In the genomic region with DNA sequence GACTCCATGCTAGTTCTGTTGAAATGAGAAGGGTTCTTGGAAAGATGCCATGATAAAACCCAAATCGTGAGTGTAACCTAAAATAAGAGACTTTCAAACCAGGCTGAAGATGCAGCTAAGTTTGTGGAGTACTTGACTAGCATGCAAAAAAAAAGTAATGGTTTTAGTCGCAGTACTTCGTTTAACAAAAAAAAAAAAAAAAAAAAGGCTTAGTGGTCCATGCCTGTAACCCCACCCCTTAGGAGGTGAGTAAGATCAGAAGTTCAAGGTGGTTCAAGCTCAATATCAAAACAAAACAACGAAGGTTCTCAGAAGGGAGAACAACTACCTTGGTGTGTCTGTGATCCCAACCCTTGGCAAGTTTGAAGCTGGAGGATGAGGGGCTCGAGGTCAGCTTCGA, we compare ENCODE assay signal across 9 mouse cellular contexts.
DNase-seq lines count a peak whose midpoint lies in the region; ATAC-seq and TF ChIP-seq lines count a peak whose summit lies in the region.
"Had no signal": no experiment of that assay in that cellular context is flagged by ENCODE, and none has a peak within 500 bp of the region (broad histone marks: within the 10 kb centered on the region; RNA-seq: fewer than 3 reads in every experiment).

No protein-coding gene starts in this region.

- no peak for DNase-seq in kidney, postnatal 0 days (ENCODE audit: low spot score)
- no peak for DNase-seq in kidney, postnatal 10 days
- no peak for DNase-seq in cerebellum, adult 8-10 months
- no peak for DNase-seq in thymus, adult 18-20 months
- DNase-seq: cerebellum, adult 9-11 months had no signal

- peak overlapping the region; percentile 62 for H3K4me2 ChIP-seq in kidney, postnatal 0 days (ENCODE audit: low read length)
- H3K4me2 ChIP-seq in embryonic facial prominence, embryonic 15.5 days (replicated peaks), result peak overlapping the region; percentile 45
- H3K4me2 ChIP-seq in intestine, postnatal 0 days (replicated peaks; ENCODE audit: low read depth), result peak overlapping the region; percentile 69
- peak overlapping the region; percentile 60 for H3K4me2 ChIP-seq in neural tube, embryonic 12.5 days (replicated peaks)

- no peaks in the 10 kb centered on the region for H3K9me3 ChIP-seq in kidney, postnatal 0 days (replicated peaks; ENCODE audit: low read length)
- H3K9me3 ChIP-seq in embryonic facial prominence, embryonic 15.5 days (replicated peaks), result no peaks in the 10 kb centered on the region
- H3K9me3 ChIP-seq in intestine, postnatal 0 days (ENCODE audit: control insufficient read depth), result no peaks in the 10 kb centered on the region
- no peaks in the 10 kb centered on the region for H3K9me3 ChIP-seq in neural tube, embryonic 12.5 days

- H3K36me3 ChIP-seq in kidney, postnatal 0 days (ENCODE audit: insufficient read depth, low read length), result no peaks in the 10 kb centered on the region
- H3K36me3 ChIP-seq in embryonic facial prominence, embryonic 15.5 days, result no peaks in the 10 kb centered on the region
- no peaks in the 10 kb centered on the region for H3K36me3 ChIP-seq in intestine, postnatal 0 days (ENCODE audit: control insufficient read depth, insufficient read depth)
- no peaks in the 10 kb centered on the region for H3K36me3 ChIP-seq in neural tube, embryonic 12.5 days

- H3K4me1 ChIP-seq in kidney, postnatal 0 days (replicated peaks; ENCODE audit: insufficient read depth, low read length), result peaks cover 16% of the 10 kb centered on the region
- H3K4me1 ChIP-seq in embryonic facial prominence, embryonic 15.5 days, result peaks cover 44% of the 10 kb centered on the region
- no peaks in the 10 kb centered on the region for H3K4me1 ChIP-seq in intestine, postnatal 0 days (replicated peaks; ENCODE audit: control insufficient read depth, insufficient read depth, low read length)
- H3K4me1 ChIP-seq in neural tube, embryonic 12.5 days, result peaks cover 37% of the 10 kb centered on the region

- H3K27ac ChIP-seq in kidney, postnatal 0 days, result peak overlapping the region; percentile 94
- peak overlapping the region; percentile 81; the same call in 1 of the 2 replicates for H3K27ac ChIP-seq in embryonic facial prominence, embryonic 15.5 days (replicated peaks)
- peak overlapping the region; percentile 58 for H3K27ac ChIP-seq in intestine, postnatal 0 days (ENCODE audit: low read depth, low read length)
- H3K27ac ChIP-seq in neural tube, embryonic 12.5 days, result no peak overlapping the region

- peak overlapping the region; percentile 34; the same call in 1 of the 2 replicates for H3K4me3 ChIP-seq in kidney, postnatal 0 days (replicated peaks; ENCODE audit: low read depth, low read length)
- peak overlapping the region; percentile 35 for H3K4me3 ChIP-seq in embryonic facial prominence, embryonic 15.5 days (replicated peaks)
- H3K4me3 ChIP-seq in intestine, postnatal 0 days (ENCODE audit: low read depth, low read length), result peak overlapping the region; percentile 42
- 0 out of 2 replicates have a peak overlapping the region, but pooled peaks have one; percentile 15 for H3K4me3 ChIP-seq in neural tube, embryonic 12.5 days

- no peak for ATAC-seq in kidney, postnatal 0 days (replicated peaks; ENCODE audit: low FRiP score, low read depth)
- no peak for ATAC-seq in embryonic facial prominence, embryonic 15.5 days (ENCODE audit: insufficient number of reproducible peaks, low FRiP score, low TSS enrichment, low read depth)
- no peak for ATAC-seq in intestine, postnatal 0 days
- ATAC-seq in neural tube, embryonic 12.5 days (ENCODE audit: low FRiP score, low read depth), result no peak
- ATAC-seq in megakaryocyte-erythroid progenitor cell, adult 5-6 weeks (replicated peaks; ENCODE audit: low FRiP score, low TSS enrichment, poor library complexity, severe bottlenecking), result no peak

- H3K9ac ChIP-seq in kidney, postnatal 0 days (ENCODE audit: low read depth, low read length), result peak overlapping the region; percentile 62
- H3K9ac ChIP-seq in embryonic facial prominence, embryonic 15.5 days, result 0 out of 2 replicates have a peak overlapping the region, but pooled peaks have one; percentile 10
- H3K9ac ChIP-seq in intestine, postnatal 0 days (ENCODE audit: low read depth, low read length), result no peak overlapping the region
- H3K9ac ChIP-seq in neural tube, embryonic 12.5 days, result no peak overlapping the region

- 40% methylated on average over 6 of the region's 6 CpGs for WGBS in kidney, postnatal 0 days
- 54% methylated on average over 6 of the region's 6 CpGs for WGBS in embryonic facial prominence, embryonic 15.5 days
- WGBS in intestine, postnatal 0 days, result 43% methylated on average over 6 of the region's 6 CpGs
- 60% methylated on average over 6 of the region's 6 CpGs for WGBS in neural tube, embryonic 12.5 days

- no peak for TF ChIP-seq CTCF in kidney, postnatal 0 days (IDR thresholded peaks at IDR 0.05; ENCODE audit: low read depth)
- no peak for TF ChIP-seq CTCF in intestine, postnatal 0 days (IDR thresholded peaks at IDR 0.05; ENCODE audit: low read depth)

- H3K27me3 ChIP-seq in kidney, postnatal 0 days (ENCODE audit: insufficient read depth, low read length), result no peaks in the 10 kb centered on the region
- no peaks in the 10 kb centered on the region for H3K27me3 ChIP-seq in embryonic facial prominence, embryonic 15.5 days
- H3K27me3 ChIP-seq in intestine, postnatal 0 days (replicated peaks; ENCODE audit: control insufficient read depth, insufficient read depth, low read length), result no peaks in the 10 kb centered on the region
- H3K27me3 ChIP-seq in neural tube, embryonic 12.5 days (replicated peaks), result no peaks in the 10 kb centered on the region

Comparison
In these comparisons a context has a peak if more than half of its experiments do, and no peak if none do; other contexts are left out.
1. H3K9ac ChIP-seq: peak in kidney, postnatal 0 days (single experiment) and embryonic facial prominence, embryonic 15.5 days (single experiment); none in intestine, postnatal 0 days (single experiment) and neural tube, embryonic 12.5 days (single experiment).
2. Peak in every context shown above with its lines, with median percentiles within 50 percentile points of each other: H3K4me2 ChIP-seq and H3K4me3 ChIP-seq.